ENCODE assay signal across 8 mouse cellular contexts in the genomic region with DNA sequence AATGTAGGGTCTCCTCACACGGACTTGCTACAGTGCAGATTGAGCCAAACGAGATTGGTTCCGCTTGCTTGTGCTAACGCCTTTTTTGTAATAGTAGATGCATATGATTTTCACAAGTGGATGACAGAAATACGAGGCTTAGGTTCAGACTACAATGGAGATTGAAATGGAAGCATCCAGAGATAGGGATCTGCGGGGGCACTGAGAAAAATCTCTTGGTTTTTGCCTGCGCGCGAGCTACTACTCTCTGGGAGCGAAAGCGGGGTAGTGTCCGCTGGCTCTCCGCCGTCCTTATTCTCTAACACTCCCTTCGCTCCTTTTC. TPM values are rescaled to one million over a fixed set of nuclear protein-coding genes. Genes with fewer than 3 reads are reported as not detected.
DNase-seq lines count a peak whose midpoint lies in the region; ATAC-seq and TF ChIP-seq lines count a peak whose summit lies in the region.

No protein-coding gene starts in this region.

- DNase-seq in heart, postnatal 36 days = no peak
- no peak for DNase-seq in hindbrain, embryonic 10.5 days (ENCODE audit: low spot score)
- no peak for DNase-seq in layer of hippocampus, adult 11-12 months (ENCODE audit: low spot score)
- DNase-seq in urinary bladder, adult 18-20 months (ENCODE audit: low spot score in 2 of 2) = no peak
- no peak for DNase-seq in kidney, adult 9 months

- H3K27ac ChIP-seq in heart, embryonic 12.5 days (ENCODE audit: poor library complexity, severe bottlenecking) = peak overlapping the region; percentile 96
- H3K27ac ChIP-seq in ES-Bruce4 (ENCODE audit: insufficient read depth, low read length) = peak overlapping the region; percentile 75
- peak overlapping the region; percentile 97 for H3K27ac ChIP-seq in hindbrain, embryonic 10.5 days

- TF ChIP-seq CTCF in ES-Bruce4 (IDR thresholded peaks at IDR 0.05; ENCODE audit: low read depth, low read length) = no peak

- WGBS in heart, embryonic 12.5 days = 7% methylated on average over 15 of the region's 15 CpGs
- 8% methylated on average over 15 of the region's 15 CpGs for WGBS in hindbrain, embryonic 10.5 days

- no peak for ATAC-seq in heart, embryonic 12.5 days (ENCODE audit: insufficient number of reproducible peaks, low FRiP score)

- H3K9me3 ChIP-seq in heart, embryonic 12.5 days (replicated peaks) = no peaks in the 10 kb centered on the region
- no peaks in the 10 kb centered on the region for H3K9me3 ChIP-seq in ES-Bruce4 (replicated peaks; ENCODE audit: control insufficient read depth, insufficient read depth, low read length, poor library complexity, severe bottlenecking)
- no peaks in the 10 kb centered on the region for H3K9me3 ChIP-seq in hindbrain, embryonic 10.5 days
- no peaks in the 10 kb centered on the region for H3K9me3 ChIP-seq in megakaryocyte, embryonic 14.5 days

- H3K36me3 ChIP-seq in heart, embryonic 12.5 days = peaks cover 32% of the 10 kb centered on the region
- H3K36me3 ChIP-seq in ES-Bruce4 (ENCODE audit: control insufficient read depth, insufficient read depth, low read length, poor library complexity, severe bottlenecking) = peaks cover 36% of the 10 kb centered on the region
- H3K36me3 ChIP-seq in hindbrain, embryonic 10.5 days = peaks cover 34% of the 10 kb centered on the region
- H3K36me3 ChIP-seq in megakaryocyte, embryonic 14.5 days (replicated peaks; ENCODE audit: low read length) = peaks cover 32% of the 10 kb centered on the region

- TF ChIP-seq POLR2A in ES-Bruce4 (IDR thresholded peaks at IDR 0.05; ENCODE audit: insufficient read depth, low read length) = no peak

- peak overlapping the region; percentile 93 for H3K4me2 ChIP-seq in heart, embryonic 12.5 days

- H3K27me3 ChIP-seq in heart, embryonic 12.5 days (replicated peaks) = no peaks in the 10 kb centered on the region
- no peaks in the 10 kb centered on the region for H3K27me3 ChIP-seq in ES-Bruce4 (ENCODE audit: control insufficient read depth, insufficient read depth, low read length, poor library complexity, severe bottlenecking)
- peaks cover 7% of the 10 kb centered on the region for H3K27me3 ChIP-seq in hindbrain, embryonic 10.5 days (ENCODE audit: insufficient read depth, poor library complexity, severe bottlenecking)
- H3K27me3 ChIP-seq in megakaryocyte, embryonic 14.5 days (replicated peaks) = peaks cover 18% of the 10 kb centered on the region

- intact Hi-C loops in heart, postnatal 36 days (cut with DNase I) = loop anchor here (2.0 to 5.0 kb wide), 2 partner anchors 123 to 176 kb away; partner anchors contain the start of gene Cdk12

- H3K9ac ChIP-seq in heart, embryonic 12.5 days = peak overlapping the region; percentile 99
- peak overlapping the region; percentile 93 for H3K9ac ChIP-seq in ES-Bruce4 (ENCODE audit: low read depth, poor library complexity, severe bottlenecking)

- peaks cover 23% of the 10 kb centered on the region for H3K4me1 ChIP-seq in heart, embryonic 12.5 days (replicated peaks)
- peaks cover 5% of the 10 kb centered on the region for H3K4me1 ChIP-seq in ES-Bruce4 (ENCODE audit: control insufficient read depth, insufficient read depth, low read length)
- H3K4me1 ChIP-seq in hindbrain, embryonic 10.5 days (replicated peaks) = peaks cover 49% of the 10 kb centered on the region
- H3K4me1 ChIP-seq in megakaryocyte, embryonic 14.5 days = peaks cover 41% of the 10 kb centered on the region

- no peak for TF ChIP-seq EP300 in ES-Bruce4 (IDR thresholded peaks at IDR 0.05; ENCODE audit: insufficient read depth, low read depth, low read length)

- H3K4me3 ChIP-seq in heart, embryonic 12.5 days = peak overlapping the region; percentile 99
- peak overlapping the region; percentile 81 for H3K4me3 ChIP-seq in ES-Bruce4 (ENCODE audit: low read depth, low read length)
- peak overlapping the region; percentile 95 for H3K4me3 ChIP-seq in hindbrain, embryonic 10.5 days
- peak overlapping the region; percentile 97 for H3K4me3 ChIP-seq in megakaryocyte, embryonic 14.5 days (replicated peaks)

RNA-seq across cellular contexts. Expression of gene Rpl19, which starts 0.3 kb away (rescaled TPM):
- polyA plus RNA-seq in heart, embryonic 12.5 days (2016; fragmentation: Nextera tagmentation; extraction: Ambion mirVana) = 654 and 675 TPM in 2 replicates
- 100 to 1,000 TPM; 537 to 577 TPM for total RNA-seq in heart, postnatal 36 days (2021)
- 2,020 and 2,244 TPM in 2 replicates for polyA plus RNA-seq in ES-Bruce4 (2011; ENCODE audit: insufficient read depth, insufficient read length, low read depth, missing spikeins)
- 1,011 and 1,145 TPM in 2 replicates for polyA plus RNA-seq in hindbrain, embryonic 10.5 days (2016; fragmentation: Nextera tagmentation; extraction: Ambion mirVana)
- 275 and 2,598 TPM in 2 replicates for polyA plus RNA-seq in megakaryocyte, embryonic 14.5 days (2012; ENCODE audit: insufficient read depth, low replicate concordance)

RNA-seq across cellular contexts. Expression of gene Cacnb1, which starts 3.4 kb away (rescaled TPM):
- polyA plus RNA-seq in heart, embryonic 12.5 days (2016; fragmentation: Nextera tagmentation; extraction: Ambion mirVana) = 6.1 and 8.5 TPM in 2 replicates
- 1 to 10 TPM; 6.1 to 6.2 TPM for total RNA-seq in heart, postnatal 36 days (2021)
- 5.2 and 6.3 TPM in 2 replicates for polyA plus RNA-seq in ES-Bruce4 (2011; ENCODE audit: insufficient read depth, insufficient read length, low read depth, missing spikeins)
- polyA plus RNA-seq in hindbrain, embryonic 10.5 days (2016; fragmentation: Nextera tagmentation; extraction: Ambion mirVana) = 7.6 and 22.9 TPM in 2 replicates
- polyA plus RNA-seq in megakaryocyte, embryonic 14.5 days (2012; ENCODE audit: insufficient read depth, low replicate concordance) = 1.4 and 2.8 TPM in 2 replicates

RNA-seq across cellular contexts. Expression of gene Stac2, which starts 27.1 kb away (rescaled TPM):
- polyA plus RNA-seq in heart, embryonic 12.5 days (2016; fragmentation: Nextera tagmentation; extraction: Ambion mirVana) = 0.47 and 0.63 TPM in 2 replicates
- under 1 TPM in 1 of 2 experiments, not detected in 1; 0.17 TPM for total RNA-seq in heart, postnatal 36 days (2021)
- polyA plus RNA-seq in ES-Bruce4 (2011; ENCODE audit: insufficient read depth, insufficient read length, low read depth, missing spikeins) = 5.6 and 9.6 TPM in 2 replicates
- polyA plus RNA-seq in hindbrain, embryonic 10.5 days (2016; fragmentation: Nextera tagmentation; extraction: Ambion mirVana) = 1.1 and 1.5 TPM in 2 replicates
- polyA plus RNA-seq in megakaryocyte, embryonic 14.5 days (2012; ENCODE audit: insufficient read depth, low replicate concordance) = 1.5 TPM in 1 of 2 replicates, not detected in the other

RNA-seq across cellular contexts. Expression of gene Arl5c, which starts 30.2 kb away (rescaled TPM):
- polyA plus RNA-seq in heart, embryonic 12.5 days (2016; fragmentation: Nextera tagmentation; extraction: Ambion mirVana) = 3.4 and 3.9 TPM in 2 replicates
- under 1 TPM; 0.65 to 0.80 TPM for total RNA-seq in heart, postnatal 36 days (2021)
- polyA plus RNA-seq in ES-Bruce4 (2011; ENCODE audit: insufficient read depth, insufficient read length, low read depth, missing spikeins) = 2.8 and 3.6 TPM in 2 replicates
- polyA plus RNA-seq in hindbrain, embryonic 10.5 days (2016; fragmentation: Nextera tagmentation; extraction: Ambion mirVana) = 13.3 and 16.2 TPM in 2 replicates
- polyA plus RNA-seq in megakaryocyte, embryonic 14.5 days (2012; ENCODE audit: insufficient read depth, low replicate concordance) = 9.1 TPM in 1 of 2 replicates, not detected in the other

RNA-seq across cellular contexts. Expression of gene Plxdc1, which starts 40.0 kb away (rescaled TPM):
- 0.31 TPM in 1 of 2 replicates, not detected in the other for polyA plus RNA-seq in heart, embryonic 12.5 days (2016; fragmentation: Nextera tagmentation; extraction: Ambion mirVana)
- total RNA-seq in heart, postnatal 36 days (2021) = 1 to 10 TPM; 5.1 to 6.2 TPM
- polyA plus RNA-seq in ES-Bruce4 (2011; ENCODE audit: insufficient read depth, insufficient read length, low read depth, missing spikeins) = 3.0 and 3.3 TPM in 2 replicates
- 0.11 and 0.24 TPM in 2 replicates for polyA plus RNA-seq in hindbrain, embryonic 10.5 days (2016; fragmentation: Nextera tagmentation; extraction: Ambion mirVana)
- polyA plus RNA-seq in megakaryocyte, embryonic 14.5 days (2012; ENCODE audit: insufficient read depth, low replicate concordance) = 1.6 TPM in 1 of 2 replicates, not detected in the other
